ENCODE assay signal across 30 mouse cellular contexts in the genomic region with DNA sequence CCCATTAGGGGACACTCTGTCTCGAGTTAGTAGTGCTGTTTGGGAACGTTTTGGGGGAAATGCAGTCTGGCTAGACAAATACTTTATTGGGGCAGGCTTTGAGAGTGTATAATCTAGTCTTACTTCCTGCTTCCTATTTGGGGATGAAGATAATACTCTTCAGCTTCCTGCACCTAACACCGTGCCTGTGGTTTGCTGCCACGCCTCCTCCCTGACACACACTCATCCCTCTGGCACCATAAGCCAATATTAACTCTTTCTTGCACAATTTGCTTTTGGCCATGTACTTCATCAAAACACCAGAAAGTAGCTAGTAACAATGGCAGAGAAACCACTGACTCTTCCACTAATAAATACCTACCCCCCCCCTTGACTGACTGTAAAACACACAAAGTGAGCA.
DNase-seq lines count a peak whose midpoint lies in the region; ATAC-seq and TF ChIP-seq lines count a peak whose summit lies in the region.
"Had no signal": no experiment of that assay in that cellular context is flagged by ENCODE, and none has a peak within 500 bp of the region (broad histone marks: within the 10 kb centered on the region; RNA-seq: fewer than 3 reads in every experiment).

No protein-coding gene starts in this region.

- WGBS in hindbrain, embryonic 11.5 days, result 72% methylated on average over 4 of the region's 4 CpGs

- H3K27ac ChIP-seq in hindbrain, embryonic 11.5 days (ENCODE audit: low read depth, low read length), result no peak overlapping the region
- H3K27ac ChIP-seq: embryonic facial prominence, embryonic 13.5 days; forebrain, embryonic 10.5 days; forebrain, embryonic 15.5 days; heart, adult 2 months; intestine, embryonic 15.5 days; liver, embryonic 14.5 days; macrophage; neural tube, embryonic 12.5 days had no signal

- H3K27me3 ChIP-seq in G1E (ENCODE audit: insufficient read depth, low read length), result no peaks in the 10 kb centered on the region
- no peaks in the 10 kb centered on the region for H3K27me3 ChIP-seq in hindbrain, embryonic 11.5 days (ENCODE audit: control insufficient read depth, insufficient read depth, low read length)
- H3K27me3 ChIP-seq: embryonic facial prominence, embryonic 13.5 days; forebrain, embryonic 15.5 days; heart, embryonic 12.5 days; intestine, embryonic 15.5 days; neural tube, embryonic 12.5 days had no signal

- H3K9ac ChIP-seq in hindbrain, embryonic 11.5 days (ENCODE audit: low read depth, low read length), result no peak overlapping the region
- H3K9ac ChIP-seq: embryonic facial prominence, embryonic 13.5 days; forebrain, embryonic 15.5 days; heart, embryonic 12.5 days; intestine, embryonic 15.5 days; liver, embryonic 14.5 days; neural tube, embryonic 12.5 days had no signal

- H3K36me3 ChIP-seq in G1E (replicated peaks), result peaks cover 11% of the 10 kb centered on the region
- H3K36me3 ChIP-seq in hindbrain, embryonic 11.5 days (ENCODE audit: control insufficient read depth, insufficient read depth, low read length), result no peaks in the 10 kb centered on the region
- H3K36me3 ChIP-seq: embryonic facial prominence, embryonic 13.5 days; forebrain, embryonic 10.5 days; forebrain, embryonic 15.5 days; intestine, embryonic 15.5 days; neural tube, embryonic 12.5 days had no signal

- peak; percentile 27 for DNase-seq in thymus, postnatal 4 days
- no peak for DNase-seq in thymus, postnatal 25 days
- DNase-seq in G1E (ENCODE audit: low spot score), result peak; percentile 19
- DNase-seq in left cerebral cortex, postnatal 36 days (ENCODE audit: low spot score in 2 of 2), result no peak
- DNase-seq in kidney, postnatal 25 days, result no peak
- no peak for DNase-seq in hindbrain, embryonic 11.5 days (ENCODE audit: low spot score)
- DNase-seq: adrenal gland, postnatal 10 days; cerebellum, adult 11 months; cerebellum, adult 9-11 months; gastrocnemius, postnatal 25 days; heart, adult 2 months; kidney, adult 2 months; kidney, postnatal 4 days; layer of hippocampus, postnatal 36 days; liver; lung, adult 2 months; lung, postnatal 10 days; right cerebral cortex, postnatal 4 days had no signal

- H3K4me1 ChIP-seq in G1E (ENCODE audit: insufficient read depth, low read depth, low read length), result peaks cover 18% of the 10 kb centered on the region
- H3K4me1 ChIP-seq in hindbrain, embryonic 11.5 days (replicated peaks; ENCODE audit: control insufficient read depth, insufficient read depth, low read length), result no peaks in the 10 kb centered on the region
- H3K4me1 ChIP-seq: forebrain, embryonic 10.5 days; forebrain, embryonic 15.5 days; neural tube, embryonic 12.5 days had no signal

- intact Hi-C loops in left cerebral cortex, postnatal 36 days (cut with DNase I), result no loop called here

- ATAC-seq in G1E (ENCODE audit: extremely low read depth, insufficient number of reproducible peaks, low FRiP score, poor library complexity, severe bottlenecking), result peak; percentile 98
- ATAC-seq in granulocyte monocyte progenitor cell, adult 5-6 weeks (replicated peaks; ENCODE audit: poor library complexity, severe bottlenecking), result peak; percentile 94
- ATAC-seq in hindbrain, embryonic 11.5 days (ENCODE audit: low FRiP score), result no peak
- ATAC-seq: forebrain, embryonic 15.5 days; hindbrain, embryonic 16.5 days; intestine, embryonic 15.5 days; midbrain, embryonic 16.5 days had no signal

- H3K4me2 ChIP-seq in hindbrain, embryonic 11.5 days (replicated peaks; ENCODE audit: low read depth, low read length), result no peak overlapping the region
- H3K4me2 ChIP-seq: embryonic facial prominence, embryonic 13.5 days; forebrain, embryonic 15.5 days; heart, embryonic 12.5 days; intestine, embryonic 15.5 days; midbrain, embryonic 11.5 days; neural tube, embryonic 12.5 days had no signal

- no peak overlapping the region for H3K4me3 ChIP-seq in G1E (ENCODE audit: low read depth, low read length)
- H3K4me3 ChIP-seq in hindbrain, embryonic 11.5 days (ENCODE audit: low read depth, low read length), result no peak overlapping the region
- H3K4me3 ChIP-seq: embryonic facial prominence, embryonic 13.5 days; forebrain, embryonic 10.5 days; forebrain, embryonic 15.5 days; heart, adult 2 months; heart, embryonic 12.5 days; intestine, embryonic 15.5 days; neural tube, embryonic 12.5 days had no signal

- no peaks in the 10 kb centered on the region for H3K9me3 ChIP-seq in G1E (replicated peaks)
- no peaks in the 10 kb centered on the region for H3K9me3 ChIP-seq in hindbrain, embryonic 11.5 days (ENCODE audit: control insufficient read depth, low read length)
- H3K9me3 ChIP-seq: embryonic facial prominence, embryonic 13.5 days; forebrain, embryonic 15.5 days; intestine, embryonic 15.5 days; neural tube, embryonic 12.5 days had no signal

- TF ChIP-seq CTCF in G1E (IDR thresholded peaks at IDR 0.05; ENCODE audit: low read depth, low read length), result no peak

Comparison
In these comparisons a context has a peak if more than half of its experiments do, and no peak if none do; other contexts are left out.
1. DNase-seq: peak in thymus, postnatal 4 days (single experiment) and G1E (single experiment); none in thymus, postnatal 25 days (single experiment), left cerebral cortex, postnatal 36 days (0 of 2), kidney, postnatal 25 days (0 of 2) and hindbrain, embryonic 11.5 days (single experiment).